Mouse (Mus musculus): ENCODE data around the gene Gng7.
"Not testable (repeated sequence)": the region's sequence is repeated elsewhere in the genome, so short reads cannot be mapped to it uniquely, and the experiment has no call there.

Gng7 gene

DNA sequence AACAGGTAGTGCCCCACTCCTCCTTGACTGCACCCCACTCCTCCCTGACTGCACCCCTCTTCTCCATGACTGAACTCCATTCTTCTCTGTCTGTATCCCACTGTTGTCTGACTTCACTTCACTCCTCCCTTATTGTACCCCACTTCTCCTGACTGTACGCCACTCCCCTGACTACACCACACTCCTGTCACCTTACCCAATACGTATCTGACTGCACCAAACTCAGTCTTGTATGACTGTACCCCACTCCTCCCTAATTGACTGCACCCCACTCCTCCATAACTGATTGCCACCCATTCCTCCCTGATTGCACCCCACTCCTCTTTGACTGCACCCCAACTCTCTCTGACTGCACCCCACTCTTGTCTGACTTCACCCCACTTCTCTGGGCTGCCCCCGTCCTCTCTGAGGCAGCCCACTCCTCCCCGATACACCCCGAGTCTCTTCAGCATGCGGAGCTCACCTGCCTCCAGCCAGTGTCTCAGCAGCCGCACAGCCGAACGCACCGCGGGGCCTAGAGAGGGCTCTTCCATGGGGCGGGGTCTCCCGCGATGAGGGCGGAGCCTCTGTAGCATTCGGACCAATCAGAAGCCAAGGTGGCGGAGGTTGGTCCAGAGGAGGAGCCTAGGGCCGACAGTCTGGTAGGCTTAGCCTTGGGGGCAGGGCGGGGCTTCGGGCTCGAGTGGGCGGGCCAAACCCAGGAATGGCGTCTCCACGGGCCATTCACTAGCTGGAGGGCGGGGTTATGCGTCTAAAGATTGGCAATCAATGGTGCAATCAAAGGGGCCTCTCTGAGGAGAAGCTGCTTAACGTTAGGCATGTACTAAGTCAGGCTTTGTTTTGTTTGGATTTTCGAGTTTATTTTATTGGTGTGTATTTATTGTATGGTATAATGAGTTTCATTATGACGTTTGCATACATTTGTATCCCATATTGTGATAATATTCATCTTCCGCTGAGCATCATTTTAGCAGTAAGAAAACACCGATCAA is at the start of gene Gng7:
Gene Gng7, minus strand, starts transcription at position 553 of the 992 bp plus-strand sequence.
- DNase-seq (ENCODE audit: low spot score in 2 of 2), result peak; percentile 91 to 95

DNA sequence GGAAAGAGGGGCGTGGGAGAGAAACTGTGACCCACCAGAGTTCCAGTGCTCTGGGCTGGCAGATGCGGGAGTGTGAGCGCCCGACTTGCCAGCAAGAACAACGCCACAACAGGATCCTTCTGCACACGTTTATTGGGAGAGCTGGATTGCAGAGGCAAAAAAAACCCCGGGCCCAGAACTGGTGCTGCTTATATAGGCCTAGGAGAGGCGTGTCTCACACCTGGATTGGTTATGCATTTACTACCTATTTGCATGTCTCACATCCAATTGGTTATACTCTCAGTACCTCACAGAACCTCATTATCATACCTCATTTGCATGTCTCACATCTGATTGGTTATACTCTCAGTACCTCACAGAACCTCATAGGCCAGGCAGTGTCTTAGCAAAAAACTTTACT is 49.8 kb upstream of the Gng7 start:
- not testable (repeated sequence) for DNase-seq (ENCODE audit: low spot score in 2 of 2)

DNA sequence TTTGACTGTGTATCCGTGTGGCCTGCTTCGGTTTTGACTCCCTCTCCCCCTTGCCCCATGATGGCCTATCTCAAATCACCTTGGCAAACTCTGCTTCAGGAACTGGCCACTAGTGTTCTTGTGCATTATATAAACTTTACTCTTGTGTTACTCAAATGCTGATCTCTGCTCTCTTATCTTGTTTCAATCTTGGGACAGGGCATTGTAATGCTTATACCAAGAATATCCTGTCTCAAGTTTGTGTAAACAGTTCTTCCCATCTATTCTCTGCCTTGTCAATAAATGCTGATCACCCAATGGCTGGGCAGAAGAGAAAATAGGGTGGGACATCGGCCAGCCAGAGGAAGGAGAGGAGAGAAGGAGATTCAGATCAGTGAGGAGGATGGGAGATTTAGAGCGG is 48.0 kb upstream of the Gng7 start:
- no peak for DNase-seq (ENCODE audit: low spot score in 2 of 2)

- DNase-seq (ENCODE audit: low spot score in 2 of 2), result peak; percentile 97 to 99
Observed at GRCm38 (mm10) chr10:81059603-81060543, 45.1 kb upstream of the Gng7 start, which contains the start of gene Sgta. TSS of gene Sgta (minus strand) at chr10:81060181.

DNA sequence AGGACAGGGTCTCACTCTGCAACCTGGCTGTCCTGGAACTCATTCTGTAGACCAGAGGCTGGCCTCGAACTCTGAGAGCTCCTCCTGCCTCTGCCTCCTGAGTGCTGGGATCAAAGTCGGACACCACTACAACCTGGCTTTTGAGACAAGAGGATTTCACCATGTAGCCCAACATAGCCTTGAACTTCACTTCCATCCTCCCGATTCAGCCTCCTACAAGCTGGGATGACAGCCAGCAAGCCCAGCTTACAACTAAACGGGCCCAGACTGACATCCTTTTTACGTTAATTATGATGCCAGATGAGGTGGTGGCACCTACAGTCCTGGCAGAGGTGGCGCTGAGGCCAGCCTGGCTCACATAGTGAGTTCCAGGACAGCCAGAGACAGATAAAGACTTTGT is 44.2 kb upstream of the Gng7 start:
- DNase-seq (ENCODE audit: low spot score in 2 of 2), result no peak

DNA sequence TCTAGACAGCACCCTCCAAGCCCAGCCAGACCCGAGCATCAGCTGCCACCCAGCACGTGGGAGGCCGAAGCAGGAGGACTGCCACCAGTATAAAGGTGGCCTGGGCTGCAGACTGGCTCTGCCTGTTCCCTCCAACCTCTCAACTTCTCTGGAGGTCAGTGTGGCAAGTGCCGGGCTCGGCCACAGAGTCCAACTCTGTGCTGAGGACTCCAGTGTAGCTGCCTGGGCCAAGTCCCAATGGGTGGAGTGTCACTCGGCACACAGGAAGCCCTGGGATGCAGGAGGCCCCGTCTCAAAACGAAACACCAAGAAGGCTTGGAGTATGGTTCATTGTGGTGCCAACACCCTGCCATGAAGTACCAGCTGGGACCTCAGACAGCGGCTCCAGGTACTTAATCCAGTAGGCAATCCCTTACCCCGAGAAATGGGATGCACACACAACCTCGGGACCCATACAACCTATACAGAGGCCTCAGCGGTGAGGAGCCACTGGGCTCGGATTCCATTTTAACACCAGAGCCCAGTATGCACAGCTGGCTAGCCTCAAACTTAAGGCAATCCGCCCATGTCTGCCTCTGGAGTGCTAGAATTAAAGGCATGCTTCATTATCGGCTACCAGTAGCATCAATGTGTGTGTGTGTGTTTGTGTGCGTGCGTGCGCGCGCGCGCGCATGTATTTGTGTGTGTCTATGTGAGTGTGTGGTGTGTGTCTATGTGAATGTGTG is 42.8 kb upstream of the Gng7 start:
- no peak for DNase-seq (ENCODE audit: low spot score in 2 of 2)

GRCm38 (mm10) chr10:81055802-81056340 is 41.1 kb upstream of the Gng7 start:
- DNase-seq (ENCODE audit: low spot score in 2 of 2), result not testable (repeated sequence)

GRCm38 (mm10) chr10:81055169-81055568 is 40.4 kb upstream of the Gng7 start:
- DNase-seq (ENCODE audit: low spot score in 2 of 2), result no peak

- DNase-seq (ENCODE audit: low spot score in 2 of 2), result no peak
Observed at GRCm38 (mm10) chr10:81052577-81052976, 37.8 kb upstream of the Gng7 start.

DNA sequence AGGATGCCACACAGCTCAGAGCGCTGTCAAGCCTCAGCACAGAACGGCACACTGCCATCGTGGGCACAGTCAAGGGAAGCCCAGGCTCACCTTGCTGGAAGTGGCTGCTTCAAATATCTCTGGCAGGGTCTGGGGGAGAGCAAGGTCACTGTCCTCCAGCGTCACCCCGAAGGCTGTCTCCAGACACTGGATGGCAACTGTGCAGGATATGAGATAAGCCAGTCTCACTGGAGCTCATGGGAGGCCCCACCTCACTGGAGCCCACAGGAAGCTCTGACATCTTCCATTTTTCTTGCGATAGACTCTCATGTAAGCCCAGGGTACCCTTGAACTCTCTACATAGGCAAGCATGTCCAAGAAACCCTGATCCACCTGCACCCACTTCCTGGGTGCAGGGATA is 36.4 kb upstream of the Gng7 start:
- no peak for DNase-seq (ENCODE audit: low spot score in 2 of 2)

DNA sequence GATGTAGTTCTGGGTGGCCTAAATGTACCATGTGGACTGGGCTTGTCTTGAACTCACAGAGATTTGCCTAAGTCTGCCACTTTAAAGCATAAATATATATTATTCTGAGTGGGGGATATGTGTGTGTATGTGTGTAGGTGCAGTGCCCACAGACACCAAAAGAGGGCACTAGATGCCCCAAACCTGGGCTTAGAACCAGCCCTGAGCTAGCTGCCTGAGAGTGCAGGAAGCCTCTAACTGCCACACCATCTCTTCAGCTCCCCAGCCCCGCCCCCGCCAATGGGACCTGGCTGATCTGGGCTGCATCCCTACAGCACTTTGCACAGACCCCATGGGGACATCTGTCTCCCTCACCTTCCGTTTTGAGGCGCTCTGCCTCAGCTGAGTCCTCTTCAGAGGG is 35.9 kb upstream of the Gng7 start:
- no peak for DNase-seq (ENCODE audit: low spot score in 2 of 2)

- DNase-seq (ENCODE audit: low spot score in 2 of 2), result not testable (repeated sequence)
Observed at GRCm38 (mm10) chr10:81045246-81045645, 30.5 kb upstream of the Gng7 start.

- DNase-seq (ENCODE audit: low spot score in 2 of 2), result peak; percentile 58 to 73
Observed at GRCm38 (mm10) chr10:81041458-81042175, 26.9 kb upstream of the Gng7 start.

GRCm38 (mm10) chr10:81036988-81037580 is 22.3 kb upstream of the Gng7 start, which contains the start of gene Slc39a3:
TSS of gene Slc39a3 (minus strand) at chr10:81037426.
- peak; percentile 98 for DNase-seq (ENCODE audit: low spot score in 2 of 2)

DNA sequence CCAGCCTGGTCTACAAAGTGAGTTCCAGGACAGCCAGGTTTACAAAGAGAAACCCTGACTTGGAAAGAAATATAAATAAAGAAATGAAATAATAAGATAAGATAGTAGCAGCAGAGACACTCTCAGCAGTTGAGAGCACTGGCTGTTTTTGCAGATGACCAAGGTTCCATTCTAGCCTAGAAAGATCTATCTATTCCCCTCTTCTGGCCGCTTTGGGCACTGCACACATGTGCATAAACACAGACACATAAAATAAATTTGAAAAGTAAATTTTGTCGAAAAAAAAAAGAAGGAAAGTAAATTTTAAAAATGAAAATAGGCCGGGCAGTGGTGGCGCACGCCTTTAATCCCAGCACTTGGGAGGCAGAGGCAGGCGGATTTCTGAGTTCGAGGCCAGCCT is 21.5 kb upstream of the Gng7 start:
- DNase-seq (ENCODE audit: low spot score in 2 of 2), result peak in 1 of 2 experiments; percentile 43

DNA sequence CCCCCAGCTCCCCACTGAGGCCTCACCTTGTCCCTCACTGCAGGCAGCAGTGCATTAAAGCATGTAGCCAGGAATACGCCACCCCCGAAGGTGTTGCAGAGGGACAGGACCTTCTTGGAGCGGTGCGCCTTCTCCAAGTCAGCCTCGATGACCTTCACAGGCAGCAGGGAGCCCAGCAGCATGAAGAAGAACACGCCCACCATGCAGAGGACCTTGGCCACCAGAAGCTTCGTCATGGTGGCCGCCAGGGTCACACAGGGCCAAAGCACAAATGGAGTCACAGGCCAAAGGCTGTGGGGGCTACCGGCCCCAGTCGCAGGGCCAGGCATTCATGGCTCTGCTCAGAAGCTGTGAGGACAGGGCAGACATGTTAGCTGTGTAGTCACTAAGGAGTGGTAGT is 18.8 kb upstream of the Gng7 start:
- no peak for DNase-seq (ENCODE audit: low spot score in 2 of 2)

DNA sequence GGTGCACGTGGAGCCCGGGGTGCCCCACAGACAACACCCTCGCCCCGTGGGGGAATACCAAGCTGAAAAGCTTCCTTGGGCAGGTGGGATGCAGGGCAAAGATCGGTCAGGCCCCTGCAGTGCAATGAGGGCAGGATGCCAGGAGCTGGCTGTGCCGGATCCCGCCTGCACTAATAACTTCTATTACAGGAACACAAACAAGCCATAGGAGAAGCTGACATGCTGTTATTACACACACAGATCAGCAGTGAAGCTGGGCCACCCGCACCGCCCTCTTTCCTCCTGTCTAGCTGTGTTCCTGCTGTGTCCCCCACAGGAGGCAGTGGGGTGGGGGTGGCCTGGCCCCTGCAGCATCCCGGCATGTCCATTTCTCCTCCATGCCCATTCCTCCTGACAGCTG is 14.3 kb upstream of the Gng7 start:
- DNase-seq (ENCODE audit: low spot score in 2 of 2), result no peak

GRCm38 (mm10) chr10:81028219-81028618 is 13.5 kb upstream of the Gng7 start:
- no peak for DNase-seq (ENCODE audit: low spot score in 2 of 2)

DNA sequence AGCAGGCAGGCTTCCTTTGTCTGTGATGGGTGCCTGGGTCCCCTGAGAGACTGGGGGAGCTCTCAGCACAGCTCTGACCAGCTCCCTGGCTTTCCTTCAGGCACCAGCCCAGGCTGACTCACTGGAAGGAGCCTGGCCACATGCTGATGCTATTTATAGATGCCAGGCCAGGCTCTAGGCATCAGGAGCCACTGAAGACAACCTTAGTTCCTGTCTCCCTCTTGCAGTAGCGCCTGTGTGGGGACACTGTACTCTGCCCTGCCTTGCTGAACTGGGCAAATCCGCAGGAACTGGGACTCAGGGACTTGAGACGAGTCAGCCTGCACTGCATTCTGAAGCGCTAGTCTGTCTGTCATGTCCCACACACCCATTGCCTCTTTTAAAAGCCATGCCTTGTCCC is 12.6 kb upstream of the Gng7 start:
- no peak for DNase-seq (ENCODE audit: low spot score in 2 of 2)

- DNase-seq (ENCODE audit: low spot score in 2 of 2), result no peak
Observed at GRCm38 (mm10) chr10:81026857-81027256, 12.1 kb upstream of the Gng7 start.

Data from natural killer cell, adult 2 months (primary cell).